Mouse (Mus musculus): ENCODE results near the gene Dlx3. TPM values are rescaled to one million over a fixed set of nuclear protein-coding genes. Genes with fewer than 3 reads are reported as not detected.
A peak's percentile ranks its signal among the peaks of the same experiment; 100 is the strongest.

The Dlx3 gene
- polyA plus RNA-seq, 1 experiment from 2014 or later: 0.38 TPM

GRCm38 (mm10) chr11:95128359-95128758, 8.4 kb downstream of the Dlx3 start:
- H3K9ac ChIP-seq (ENCODE audit: low read depth, low read length): no peak overlapping the region
- H3K4me1 ChIP-seq (ENCODE audit: control insufficient read depth, insufficient read depth, low read length): peaks cover 7% of the 10 kb centered on the region; the same call in 1 of the 2 replicates
- H3K9me3 ChIP-seq (replicated peaks; ENCODE audit: control insufficient read depth, low read length, poor library complexity, severe bottlenecking): no peaks in the 10 kb centered on the region
- H3K27me3 ChIP-seq (ENCODE audit: control insufficient read depth, insufficient read depth, low read depth, low read length): peaks cover 23% of the 10 kb centered on the region
- no peak overlapping the region for H3K4me2 ChIP-seq (ENCODE audit: low read length)
- WGBS: 56% methylated on average over 11 of the region's 11 CpGs
- H3K36me3 ChIP-seq (ENCODE audit: control insufficient read depth, insufficient read depth, low read length): no peaks in the 10 kb centered on the region
- H3K4me3 ChIP-seq (ENCODE audit: low read depth, low read length): no peak overlapping the region
- H3K27ac ChIP-seq (ENCODE audit: low read length): no peak overlapping the region
- no peak for ATAC-seq

GRCm38 (mm10) chr11:95130668-95131252, 10.8 kb downstream of the Dlx3 start:
- H3K27ac ChIP-seq (ENCODE audit: low read length): no peak overlapping the region
- H3K9me3 ChIP-seq (replicated peaks; ENCODE audit: control insufficient read depth, low read length, poor library complexity, severe bottlenecking): no peaks in the 10 kb centered on the region
- peaks cover 7% of the 10 kb centered on the region; the same call in 1 of the 2 replicates for H3K4me1 ChIP-seq (ENCODE audit: control insufficient read depth, insufficient read depth, low read length)
- H3K4me2 ChIP-seq (ENCODE audit: low read length): no peak overlapping the region
- no peak overlapping the region for H3K4me3 ChIP-seq (ENCODE audit: low read depth, low read length)
- H3K36me3 ChIP-seq (ENCODE audit: control insufficient read depth, insufficient read depth, low read length): no peaks in the 10 kb centered on the region
- ATAC-seq: no peak
- H3K9ac ChIP-seq (ENCODE audit: low read depth, low read length): no peak overlapping the region
- 77% methylated on average over 17 of the region's 17 CpGs for WGBS
- peaks cover 4% of the 10 kb centered on the region; the same call in 1 of the 2 replicates for H3K27me3 ChIP-seq (ENCODE audit: control insufficient read depth, insufficient read depth, low read depth, low read length)

GRCm38 (mm10) chr11:95133321-95133720, 13.4 kb downstream of the Dlx3 start:
- WGBS: 82% methylated on average over 6 of the region's 6 CpGs
- Histone ChIP-seq H3K9ac (ENCODE audit: low read depth, low read length) (no peak overlapping the region), H3K4me3 (ENCODE audit: low read depth, low read length) (no peak overlapping the region), H3K9me3 (replicated peaks; ENCODE audit: control insufficient read depth, low read length, poor library complexity, severe bottlenecking) (no peaks in the 10 kb centered on the region), H3K36me3 (ENCODE audit: control insufficient read depth, insufficient read depth, low read length) (no peaks in the 10 kb centered on the region), H3K4me1 (ENCODE audit: control insufficient read depth, insufficient read depth, low read length) (peaks cover 3% of the 10 kb centered on the region; the same call in 1 of the 2 replicates), H3K4me2 (ENCODE audit: low read length) (no peak overlapping the region), H3K27ac (ENCODE audit: low read length) (no peak overlapping the region), H3K27me3 (ENCODE audit: control insufficient read depth, insufficient read depth, low read depth, low read length) (peaks cover 7% of the 10 kb centered on the region)
- no peak for ATAC-seq

GRCm38 (mm10) chr11:95137281-95137680, 17.4 kb downstream of the Dlx3 start:
- H3K4me1 ChIP-seq (ENCODE audit: control insufficient read depth, insufficient read depth, low read length): peaks cover 3% of the 10 kb centered on the region; the same call in 1 of the 2 replicates
- WGBS: 15% methylated on average over 6 of the region's 6 CpGs

GRCm38 (mm10) chr11:95139871-95140270, 20.0 kb downstream of the Dlx3 start:
- no peaks in the 10 kb centered on the region for H3K36me3 ChIP-seq (ENCODE audit: control insufficient read depth, insufficient read depth, low read length)
- peaks cover 10% of the 10 kb centered on the region; the same call in 1 of the 2 replicates for H3K4me1 ChIP-seq (ENCODE audit: control insufficient read depth, insufficient read depth, low read length)
- no peak overlapping the region for H3K4me2 ChIP-seq (ENCODE audit: low read length)
- H3K27ac ChIP-seq (ENCODE audit: low read length): no peak overlapping the region
- ATAC-seq: no peak
- no peak overlapping the region for H3K4me3 ChIP-seq (ENCODE audit: low read depth, low read length)
- H3K9me3 ChIP-seq (replicated peaks; ENCODE audit: control insufficient read depth, low read length, poor library complexity, severe bottlenecking): no peaks in the 10 kb centered on the region
- no peak overlapping the region for H3K9ac ChIP-seq (ENCODE audit: low read depth, low read length)
- 49% methylated on average over 5 of the region's 5 CpGs for WGBS
- H3K27me3 ChIP-seq (ENCODE audit: control insufficient read depth, insufficient read depth, low read depth, low read length): peaks cover 59% of the 10 kb centered on the region

More at GRCm38 (mm10) chr11:95137281-95137680, 17.4 kb downstream of the Dlx3 start:
- H3K27ac ChIP-seq (ENCODE audit: low read length): no peak overlapping the region
- H3K4me3 ChIP-seq (ENCODE audit: low read depth, low read length): no peak overlapping the region
- H3K4me2 ChIP-seq (ENCODE audit: low read length): no peak overlapping the region
- no peak for ATAC-seq
- H3K9ac ChIP-seq (ENCODE audit: low read depth, low read length): no peak overlapping the region
- H3K36me3 ChIP-seq (ENCODE audit: control insufficient read depth, insufficient read depth, low read length): no peaks in the 10 kb centered on the region
- peaks cover 42% of the 10 kb centered on the region for H3K27me3 ChIP-seq (ENCODE audit: control insufficient read depth, insufficient read depth, low read depth, low read length)
- no peaks in the 10 kb centered on the region for H3K9me3 ChIP-seq (replicated peaks; ENCODE audit: control insufficient read depth, low read length, poor library complexity, severe bottlenecking)

- no peak for ATAC-seq
- Histone ChIP-seq H3K36me3 (ENCODE audit: control insufficient read depth, insufficient read depth, low read length) (no peaks in the 10 kb centered on the region), H3K4me1 (ENCODE audit: control insufficient read depth, insufficient read depth, low read length) (peaks cover 22% of the 10 kb centered on the region), H3K27ac (ENCODE audit: low read length) (no peak overlapping the region), H3K27me3 (ENCODE audit: control insufficient read depth, insufficient read depth, low read depth, low read length) (peaks cover 78% of the 10 kb centered on the region), H3K4me3 (ENCODE audit: low read depth, low read length) (no peak overlapping the region), H3K9me3 (replicated peaks; ENCODE audit: control insufficient read depth, low read length, poor library complexity, severe bottlenecking) (no peaks in the 10 kb centered on the region), H3K4me2 (ENCODE audit: low read length) (no peak overlapping the region), H3K9ac (ENCODE audit: low read depth, low read length) (no peak overlapping the region)
- WGBS: 9% methylated on average over 10 of the region's 10 CpGs
Measured at GRCm38 (mm10) chr11:95142258-95142657, 22.3 kb downstream of the Dlx3 start.

GRCm38 (mm10) chr11:95142980-95143575, 23.2 kb downstream of the Dlx3 start:
- peak overlapping the region; percentile 16; the same call in 1 of the 2 replicates for H3K4me2 ChIP-seq (ENCODE audit: low read length)
- no peak for ATAC-seq

GRCm38 (mm10) chr11:95143663-95144062, 23.7 kb downstream of the Dlx3 start:
- Histone ChIP-seq H3K36me3 (ENCODE audit: control insufficient read depth, insufficient read depth, low read length) (no peaks in the 10 kb centered on the region), H3K27me3 (ENCODE audit: control insufficient read depth, insufficient read depth, low read depth, low read length) (peaks cover 85% of the 10 kb centered on the region), H3K27ac (ENCODE audit: low read length) (no peak overlapping the region), H3K4me2 (ENCODE audit: low read length) (no peak overlapping the region), H3K4me1 (ENCODE audit: control insufficient read depth, insufficient read depth, low read length) (peaks cover 20% of the 10 kb centered on the region), H3K9ac (ENCODE audit: low read depth, low read length) (no peak overlapping the region), H3K9me3 (replicated peaks; ENCODE audit: control insufficient read depth, low read length, poor library complexity, severe bottlenecking) (no peaks in the 10 kb centered on the region), H3K4me3 (ENCODE audit: low read depth, low read length) (no peak overlapping the region)
- WGBS: under 1% methylated on average over 4 of the region's 4 CpGs
- ATAC-seq: no peak

More at GRCm38 (mm10) chr11:95142980-95143575, 23.2 kb downstream of the Dlx3 start:
- Histone ChIP-seq H3K27ac (ENCODE audit: low read length) (no peak overlapping the region), H3K36me3 (ENCODE audit: control insufficient read depth, insufficient read depth, low read length) (no peaks in the 10 kb centered on the region), H3K27me3 (ENCODE audit: control insufficient read depth, insufficient read depth, low read depth, low read length) (peaks cover 82% of the 10 kb centered on the region), H3K9me3 (replicated peaks; ENCODE audit: control insufficient read depth, low read length, poor library complexity, severe bottlenecking) (no peaks in the 10 kb centered on the region), H3K4me3 (ENCODE audit: low read depth, low read length) (peak overlapping the region; percentile 6; the same call in 1 of the 2 replicates), H3K9ac (ENCODE audit: low read depth, low read length) (no peak overlapping the region), H3K4me1 (ENCODE audit: control insufficient read depth, insufficient read depth, low read length) (peaks cover 20% of the 10 kb centered on the region)
- 1% methylated on average over 39 of the region's 39 CpGs for WGBS

Measured in midbrain, embryonic 16.5 days (tissue).